Mouse (Mus musculus) spleen, postnatal 4 days (tissue): ENCODE measurements around the gene Psmb9.
"Not testable (repeated sequence)": the region's sequence is repeated elsewhere in the genome, so short reads cannot be mapped to it uniquely, and the experiment has no call there.

ENCODE experiments used
- DNase-seq, 2 experiments: peaks; one replicate each; pipeline ENCODE4 v3.0.0; 2022; ENCODE audit warnings: low spot score in 2 of 2

Psmb9 gene

GRCm38 (mm10) chr17:34187261-34187916 is at the start of gene Psmb9, which contains the start of gene Tap1:
Psmb9 (minus strand) TSS chr17:34187764.
Tap1 (plus strand) TSS chr17:34187553.
- peak; percentile 98 to 99 for DNase-seq

- DNase-seq, result peak; percentile 9 to 55
Measured at GRCm38 (mm10) chr17:34236691-34237090, 49.1 kb upstream of the Psmb9 start.

- peak; percentile 80 to 88 for DNase-seq
Measured at GRCm38 (mm10) chr17:34234926-34235325, 47.4 kb upstream of the Psmb9 start.

DNA sequence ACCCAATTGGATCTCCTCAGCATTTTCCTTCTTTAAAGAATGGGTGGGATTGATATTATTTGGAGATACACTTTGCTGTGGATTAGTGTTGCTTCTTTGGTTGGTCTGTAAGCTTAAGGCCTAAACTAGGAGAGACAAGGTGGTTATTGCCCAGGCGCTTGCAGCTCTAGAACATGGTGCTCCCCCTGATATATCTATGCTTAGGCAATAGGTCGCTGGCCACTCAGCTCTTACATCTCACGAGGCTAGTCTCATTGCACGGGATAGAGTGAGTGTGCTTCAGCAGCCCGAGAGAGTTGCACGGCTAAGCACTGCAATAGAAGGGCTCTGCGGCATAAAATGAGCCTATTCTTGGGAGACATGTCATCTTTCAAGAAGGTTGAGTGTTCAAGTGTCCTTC is 44.5 kb upstream of the Psmb9 start:
- peak; percentile 10 to 40 for DNase-seq

- peak; percentile 16 to 63 for DNase-seq
Measured at GRCm38 (mm10) chr17:34230971-34231370, 43.4 kb upstream of the Psmb9 start.

GRCm38 (mm10) chr17:34225911-34226310 is 38.3 kb upstream of the Psmb9 start:
- peak; percentile 35 to 79 for DNase-seq

GRCm38 (mm10) chr17:34225426-34225825 is 37.9 kb upstream of the Psmb9 start:
- peak; percentile 6 to 46 for DNase-seq

DNA sequence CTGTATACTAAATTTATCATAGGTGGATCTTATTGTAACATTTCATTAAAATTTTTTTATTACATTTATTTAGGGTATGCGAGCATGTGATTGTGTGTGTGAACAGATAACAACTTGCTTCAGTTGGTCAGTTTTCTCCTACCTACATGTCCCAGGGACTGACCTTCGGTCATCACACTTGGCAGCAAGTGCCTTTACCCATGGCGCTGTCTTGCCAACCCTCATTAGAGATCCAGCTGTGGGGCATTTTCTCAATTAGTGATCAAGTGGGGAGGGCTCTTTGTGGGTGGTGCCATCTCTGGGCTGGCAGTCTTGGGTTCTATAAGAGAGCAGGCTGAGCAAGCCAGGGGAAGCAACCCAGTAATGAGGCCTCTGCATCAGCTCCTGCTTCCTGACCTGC is 37.3 kb upstream of the Psmb9 start:
- peak; percentile 3 to 37 for DNase-seq

GRCm38 (mm10) chr17:34220401-34220800 is 32.8 kb upstream of the Psmb9 start:
- not testable (repeated sequence) for DNase-seq

- DNase-seq, result peak; percentile 10 to 57
Measured at GRCm38 (mm10) chr17:34219801-34220200, 32.2 kb upstream of the Psmb9 start.

DNA sequence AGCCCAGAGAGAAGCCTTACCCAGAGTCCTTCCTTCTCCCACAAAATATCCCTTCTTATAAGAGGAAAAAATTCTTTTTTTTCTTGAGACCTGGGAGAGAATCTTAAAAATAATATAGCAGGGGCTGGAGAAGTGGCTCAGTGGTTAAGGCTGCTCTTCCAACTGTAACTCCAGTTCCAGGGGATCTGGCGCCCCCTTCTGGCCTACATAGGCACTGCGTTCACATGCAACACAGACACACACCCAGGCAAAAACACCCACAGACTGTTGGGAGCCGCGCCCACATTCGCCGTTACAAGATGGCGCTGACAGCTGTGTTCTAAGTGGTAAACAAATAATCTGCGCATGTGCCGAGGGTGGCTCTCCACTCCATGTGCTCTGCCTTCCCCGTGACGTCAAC is 31.5 kb upstream of the Psmb9 start:
- peak; percentile 72 to 90 for DNase-seq

DNA sequence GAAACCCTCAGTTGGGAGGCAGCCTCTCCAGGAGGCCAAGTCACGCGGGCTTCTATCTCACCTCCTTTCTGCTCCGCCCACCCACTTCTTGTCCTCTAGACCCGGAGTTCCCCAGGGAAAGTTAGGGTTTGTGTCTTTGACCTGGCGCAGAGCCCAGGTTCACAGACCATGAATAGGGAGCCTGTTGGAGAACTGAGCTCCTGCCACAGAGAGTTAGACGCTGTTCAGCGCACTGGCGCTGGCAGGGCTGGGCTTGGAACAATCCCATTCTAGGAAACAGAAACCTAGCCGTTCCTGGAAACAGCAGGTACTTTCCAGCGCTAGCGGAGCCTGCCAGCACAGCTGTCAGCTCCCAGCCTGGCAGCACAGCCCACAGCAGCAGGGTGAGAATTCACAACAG is 31.1 kb upstream of the Psmb9 start:
- DNase-seq, result peak; percentile 17 to 56

- peak; percentile 4 to 44 for DNase-seq
Measured at GRCm38 (mm10) chr17:34217986-34218385, 30.4 kb upstream of the Psmb9 start.

- DNase-seq, result peak; percentile 10 to 53
Measured at GRCm38 (mm10) chr17:34217216-34217928, 29.8 kb upstream of the Psmb9 start.

- DNase-seq, result peak; percentile 11 to 58
Measured at GRCm38 (mm10) chr17:34215176-34215575, 27.6 kb upstream of the Psmb9 start.

DNA sequence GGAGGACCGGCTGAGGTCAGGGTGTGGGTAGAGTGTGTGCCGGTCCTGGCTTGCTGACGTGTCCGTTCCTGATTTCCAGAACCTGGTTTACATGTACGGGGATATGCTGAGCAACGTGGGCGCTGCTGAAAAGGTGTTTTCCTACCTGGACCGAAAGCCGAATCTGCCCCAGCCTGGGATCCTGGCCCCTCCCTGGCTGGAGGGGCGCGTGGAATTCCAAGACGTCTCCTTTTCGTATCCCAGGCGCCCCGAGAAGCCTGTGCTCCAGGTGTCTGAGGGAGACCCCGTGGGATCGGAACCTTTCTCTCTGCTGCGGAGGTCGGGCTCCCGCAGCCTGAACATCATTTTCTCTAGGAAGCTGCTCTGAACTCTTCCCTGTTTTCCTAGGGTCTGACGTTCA is 26.4 kb upstream of the Psmb9 start:
- DNase-seq, result peak; percentile 11 to 55

- peak; percentile 32 to 67 for DNase-seq
Measured at GRCm38 (mm10) chr17:34211746-34212365, 24.3 kb upstream of the Psmb9 start.

GRCm38 (mm10) chr17:34210599-34210998 is 23.0 kb upstream of the Psmb9 start:
- DNase-seq, result peak; percentile 50 to 65

GRCm38 (mm10) chr17:34209680-34210079 is 22.1 kb upstream of the Psmb9 start:
- DNase-seq, result peak; percentile 40 to 77

- DNase-seq, result peak; percentile 9 to 50
Measured at GRCm38 (mm10) chr17:34208421-34208820, 20.9 kb upstream of the Psmb9 start.

- DNase-seq, result peak; percentile 11 to 57
Measured at GRCm38 (mm10) chr17:34207866-34208265, 20.3 kb upstream of the Psmb9 start.

DNA sequence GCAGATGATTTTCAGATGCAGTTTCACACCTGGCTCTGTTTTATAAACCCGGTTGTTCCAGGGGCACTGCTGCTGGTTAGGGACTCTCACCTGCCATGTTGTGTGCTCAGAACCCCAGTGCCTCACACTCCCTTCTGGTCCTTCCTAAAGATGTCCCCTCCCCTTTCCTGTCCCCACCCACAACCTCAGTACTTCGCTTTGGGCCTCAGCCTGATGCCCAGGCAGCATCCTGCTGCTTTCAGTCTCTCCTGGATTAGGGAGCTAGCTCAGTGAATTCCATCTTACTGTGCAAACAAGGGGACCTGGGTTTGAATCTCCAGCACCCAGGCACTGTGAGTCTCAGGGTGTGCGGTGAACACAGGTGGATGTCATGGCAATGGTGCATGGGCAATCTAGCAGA is 19.9 kb upstream of the Psmb9 start:
- DNase-seq, result peak; percentile 13 to 62

- peak; percentile 11 to 55 for DNase-seq
Measured at GRCm38 (mm10) chr17:34206731-34207130, 19.2 kb upstream of the Psmb9 start.
